Comparison of ENCODE assay signal across 8 mouse cellular contexts in genomic region chr15:13173840-13174617, GRCm38 (mm10). TPM values are rescaled to one million over a fixed set of nuclear protein-coding genes. Genes with fewer than 3 reads are reported as not detected.
DNase-seq lines count a peak whose midpoint lies in the region; ATAC-seq and TF ChIP-seq lines count a peak whose summit lies in the region.

No protein-coding gene starts in this region.

- no peak for TF ChIP-seq CTCF in layer of hippocampus, adult 2 months (conservative IDR thresholded peaks at IDR 0.05)

- peak overlapping the region; percentile 75 for H3K9ac ChIP-seq in embryonic facial prominence, embryonic 13.5 days
- H3K9ac ChIP-seq in intestine, embryonic 15.5 days = 0 out of 2 replicates have a peak overlapping the region, but pooled peaks have one; percentile 10
- peak overlapping the region; percentile 69 for H3K9ac ChIP-seq in neural tube, embryonic 15.5 days (replicated peaks)

- H3K4me1 ChIP-seq in embryonic facial prominence, embryonic 13.5 days = peaks cover 18% of the 10 kb centered on the region
- peaks cover 7% of the 10 kb centered on the region; the same call in 1 of the 2 replicates for H3K4me1 ChIP-seq in intestine, embryonic 15.5 days (replicated peaks)
- H3K4me1 ChIP-seq in neural tube, embryonic 15.5 days = peaks cover 28% of the 10 kb centered on the region

- peak overlapping the region; percentile 74 for H3K27ac ChIP-seq in layer of hippocampus, adult 2 months
- peak overlapping the region; percentile 87; the same call in 1 of the 2 replicates for H3K27ac ChIP-seq in embryonic facial prominence, embryonic 13.5 days
- H3K27ac ChIP-seq in intestine, embryonic 15.5 days = no peak overlapping the region
- peak overlapping the region; percentile 89 for H3K27ac ChIP-seq in neural tube, embryonic 15.5 days (replicated peaks)

- peak; percentile 8; the same call in 1 of the 2 replicates for ATAC-seq in embryonic facial prominence, embryonic 13.5 days (ENCODE audit: insufficient number of reproducible peaks, insufficient read depth, low FRiP score, low TSS enrichment, low read depth)
- ATAC-seq in intestine, embryonic 15.5 days = 0 out of 2 replicates have a peak, but pooled peaks have one; percentile 12
- peak; percentile 25 for ATAC-seq in neural tube, embryonic 15.5 days (ENCODE audit: low FRiP score)

- WGBS in embryonic facial prominence, embryonic 13.5 days = under 1% methylated on average over 27 of the region's 27 CpGs
- WGBS in intestine, embryonic 15.5 days = 1% methylated on average over 27 of the region's 27 CpGs
- WGBS in neural tube, embryonic 15.5 days = under 1% methylated on average over 27 of the region's 27 CpGs

- no peak for DNase-seq in layer of hippocampus, adult 2 months (ENCODE audit: low spot score in 2 of 2)
- DNase-seq in layer of hippocampus, adult 11-12 months (ENCODE audit: low spot score) = no peak
- no peak for DNase-seq in thymus, postnatal 36 days
- DNase-seq in lung, postnatal 36 days = no peak
- no peak for DNase-seq in adipocyte (ENCODE audit: low spot score)

- H3K9me3 ChIP-seq in embryonic facial prominence, embryonic 13.5 days = no peaks in the 10 kb centered on the region
- H3K9me3 ChIP-seq in intestine, embryonic 15.5 days = no peaks in the 10 kb centered on the region
- H3K9me3 ChIP-seq in neural tube, embryonic 15.5 days (replicated peaks) = no peaks in the 10 kb centered on the region

- H3K4me2 ChIP-seq in embryonic facial prominence, embryonic 13.5 days = peak overlapping the region; percentile 87
- H3K4me2 ChIP-seq in intestine, embryonic 15.5 days (replicated peaks) = peak overlapping the region; percentile 95
- peak overlapping the region; percentile 87 for H3K4me2 ChIP-seq in neural tube, embryonic 15.5 days

- no peaks in the 10 kb centered on the region for H3K36me3 ChIP-seq in embryonic facial prominence, embryonic 13.5 days
- H3K36me3 ChIP-seq in intestine, embryonic 15.5 days = no peaks in the 10 kb centered on the region
- H3K36me3 ChIP-seq in neural tube, embryonic 15.5 days = no peaks in the 10 kb centered on the region

- H3K4me3 ChIP-seq in layer of hippocampus, adult 2 months = peak overlapping the region; percentile 56
- H3K4me3 ChIP-seq in embryonic facial prominence, embryonic 13.5 days = peak overlapping the region; percentile 65
- H3K4me3 ChIP-seq in intestine, embryonic 15.5 days (replicated peaks) = peak overlapping the region; percentile 57
- H3K4me3 ChIP-seq in neural tube, embryonic 15.5 days (replicated peaks) = peak overlapping the region; percentile 65

- H3K27me3 ChIP-seq in embryonic facial prominence, embryonic 13.5 days = peaks cover 11% of the 10 kb centered on the region
- 0 out of 2 replicates have a peak, but pooled peaks cover 6% of the 10 kb centered on the region for H3K27me3 ChIP-seq in intestine, embryonic 15.5 days (replicated peaks)
- no peaks in the 10 kb centered on the region for H3K27me3 ChIP-seq in neural tube, embryonic 15.5 days (replicated peaks)

RNA-seq across cellular contexts. Expression of gene Cdh6, which starts 0.6 kb away (rescaled TPM):
- total RNA-seq in layer of hippocampus, adult 2 months (2021) = 1 to 10 TPM; 4.8 to 4.9 TPM
- 16.7 and 19.8 TPM in 2 replicates for polyA plus RNA-seq in embryonic facial prominence, embryonic 13.5 days (2015; fragmentation: Nextera tagmentation; extraction: Ambion mirVana)
- 4.7 and 5.1 TPM in 2 replicates for polyA plus RNA-seq in intestine, embryonic 15.5 days (2015; fragmentation: Nextera tagmentation; extraction: Ambion mirVana)
- 20.3 and 22.7 TPM in 2 replicates for polyA plus RNA-seq in neural tube, embryonic 15.5 days (2015; fragmentation: Nextera tagmentation; extraction: Ambion mirVana)

Comparison
In these comparisons a context has a peak if more than half of its experiments do, and no peak if none do; other contexts are left out.
1. H3K9ac ChIP-seq: peak in every context shown above with its lines; median percentile 75 in embryonic facial prominence, embryonic 13.5 days; 69 in neural tube, embryonic 15.5 days; 10 in intestine, embryonic 15.5 days.